Mouse (Mus musculus) stomach, embryonic 14.5 days (tissue): Measurements from ENCODE around the gene Tmtc2. TPM values are rescaled to one million over a fixed set of nuclear protein-coding genes. Genes with fewer than 3 reads are reported as not detected.

Experiments used
- ATAC-seq: fragments of 200-750 bp; cut with Nextera tagmentation; 2 replicates; pipeline ENCODE4 v1.8.0; 2017; ENCODE audit warnings: low read depth, moderate TSS enrichment; ENCODE audit not compliant: insufficient number of reproducible peaks, insufficient read depth, low FRiP score
- H3K27ac ChIP-seq: fragments of 300-500 bp; sonication (generic); 2 replicates; pipeline ENCODE4 v1.5.1; 2014; ENCODE audit warnings: mild to moderate bottlenecking, low read length, moderate library complexity, mixed read lengths
- H3K27me3 ChIP-seq: fragments of 300-500 bp; sonication (generic); 2 replicates; pipeline ENCODE4 v1.6.1; 2014; ENCODE audit warnings: low read length, control low read depth, mixed read lengths; ENCODE audit not compliant: control insufficient read depth, insufficient read depth
- H3K36me3 ChIP-seq: fragments of 300-500 bp; sonication (generic); 2 replicates; pipeline ENCODE4 v1.6.1; 2014; ENCODE audit warnings: mild to moderate bottlenecking, control low read depth, low read length, moderate library complexity, mixed read lengths; ENCODE audit not compliant: control insufficient read depth, insufficient read depth
- H3K4me1 ChIP-seq: fragments of 300-500 bp; sonication (generic); 2 replicates; pipeline ENCODE4 v1.6.1; 2014; ENCODE audit warnings: low read length, control low read depth, mixed read lengths; ENCODE audit not compliant: control insufficient read depth, insufficient read depth
- H3K4me2 ChIP-seq: fragments of 300-500 bp; sonication (generic); replicated peaks from 2 replicates; pipeline ENCODE4 v1.6.1; 2014; ENCODE audit warnings: low read depth, low read length, control low read depth
- H3K4me3 ChIP-seq: fragments of 300-500 bp; sonication (generic); 2 replicates; pipeline ENCODE4 v1.5.1; 2014; ENCODE audit warnings: low read depth, low read length, control low read depth
- H3K9ac ChIP-seq: fragments of 300-500 bp; sonication (generic); replicated peaks from 2 replicates; pipeline ENCODE4 v1.6.1; 2014; ENCODE audit warnings: low read depth, mild to moderate bottlenecking, control low read depth, low read length, moderate library complexity, mixed read lengths
- H3K9me3 ChIP-seq: fragments of 300-500 bp; sonication (generic); 2 replicates; pipeline ENCODE4 v1.6.1; 2016; ENCODE audit warnings: low read depth, low read length, control low read depth; ENCODE audit not compliant: control insufficient read depth
- WGBS: fragments of 180-500 bp; shearing (Covaris S2); extraction: QIAGEN DNeasy Blood & Tissue Kit; methylation state at CpG from one replicate; pipeline ENCODE4 v1.1.7; 2014; 5-methylcytosine and 5-hydroxymethylcytosine counted together
- polyA plus RNA-seq: library from polyadenylated mRNA; unstranded; fragments of >200 nt; fragmentation: Nextera tagmentation; extraction: Ambion mirVana; gene quantifications from 2 replicates; pipeline ENCODE4 v1.2.1, GENCODE M21; 2014

Tmtc2 gene
- polyA plus RNA-seq, 1 experiment from 2014 or later = 16.4 TPM

DNA sequence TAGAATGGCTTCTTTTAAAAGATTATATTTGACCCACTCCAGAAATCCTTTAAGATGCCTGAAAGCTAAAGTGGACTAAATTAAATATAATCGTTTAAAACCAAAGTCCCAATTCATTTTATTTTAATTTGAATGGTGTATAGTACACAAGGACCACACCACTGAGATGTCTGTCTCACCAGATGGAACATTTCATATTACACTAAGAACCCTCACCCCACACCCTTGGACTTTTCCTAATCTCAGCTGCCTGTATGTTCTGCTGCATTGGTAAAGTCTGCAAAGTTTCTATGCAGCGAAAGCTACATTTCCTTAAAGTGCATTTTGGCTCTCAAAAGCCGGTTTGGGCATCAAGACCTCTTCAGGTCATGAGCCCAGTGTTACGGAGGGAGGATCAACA, 12.7 kb downstream of the Tmtc2 start:
- Histone ChIP-seq H3K4me3 (no peak overlapping the region), H3K4me1 (0 out of 2 replicates have a peak, but pooled peaks cover 5% of the 10 kb centered on the region), H3K9ac (no peak overlapping the region), H3K36me3 (peaks cover 6% of the 10 kb centered on the region; the same call in 1 of the 2 replicates), H3K27me3 (no peaks in the 10 kb centered on the region), H3K4me2 (no peak overlapping the region), H3K27ac (no peak overlapping the region), H3K9me3 (no peaks in the 10 kb centered on the region)
- no peak for ATAC-seq
- 81% methylated on average over 4 of the region's 4 CpGs for WGBS

DNA sequence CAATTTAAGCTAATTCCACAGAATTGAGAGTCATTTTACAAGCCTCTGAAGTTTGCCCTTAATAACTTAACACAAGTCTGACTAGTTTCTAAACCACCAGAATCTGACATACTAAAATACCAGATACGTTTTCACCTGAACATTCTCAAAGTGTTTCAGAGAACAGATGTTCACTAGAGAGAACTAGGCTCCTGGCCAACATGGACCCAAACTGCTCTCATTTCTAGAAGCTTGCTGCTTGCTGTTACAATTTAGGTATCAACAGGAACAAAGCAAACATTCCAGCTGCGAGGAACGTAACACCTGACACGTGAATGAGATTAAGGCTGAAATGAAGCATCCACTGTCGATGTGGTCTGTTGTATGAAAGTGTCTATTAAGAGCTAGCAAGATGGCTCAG, 16.7 kb downstream of the Tmtc2 start:
- Histone ChIP-seq H3K4me1 (peaks cover 17% of the 10 kb centered on the region; the same call in 1 of the 2 replicates), H3K4me3 (no peak overlapping the region), H3K36me3 (peaks cover 3% of the 10 kb centered on the region; the same call in 1 of the 2 replicates), H3K27me3 (no peaks in the 10 kb centered on the region), H3K4me2 (no peak overlapping the region), H3K9ac (no peak overlapping the region), H3K27ac (no peak overlapping the region), H3K9me3 (no peaks in the 10 kb centered on the region)
- no peak for ATAC-seq
- WGBS = 62% methylated on average over 5 of the region's 5 CpGs

DNA sequence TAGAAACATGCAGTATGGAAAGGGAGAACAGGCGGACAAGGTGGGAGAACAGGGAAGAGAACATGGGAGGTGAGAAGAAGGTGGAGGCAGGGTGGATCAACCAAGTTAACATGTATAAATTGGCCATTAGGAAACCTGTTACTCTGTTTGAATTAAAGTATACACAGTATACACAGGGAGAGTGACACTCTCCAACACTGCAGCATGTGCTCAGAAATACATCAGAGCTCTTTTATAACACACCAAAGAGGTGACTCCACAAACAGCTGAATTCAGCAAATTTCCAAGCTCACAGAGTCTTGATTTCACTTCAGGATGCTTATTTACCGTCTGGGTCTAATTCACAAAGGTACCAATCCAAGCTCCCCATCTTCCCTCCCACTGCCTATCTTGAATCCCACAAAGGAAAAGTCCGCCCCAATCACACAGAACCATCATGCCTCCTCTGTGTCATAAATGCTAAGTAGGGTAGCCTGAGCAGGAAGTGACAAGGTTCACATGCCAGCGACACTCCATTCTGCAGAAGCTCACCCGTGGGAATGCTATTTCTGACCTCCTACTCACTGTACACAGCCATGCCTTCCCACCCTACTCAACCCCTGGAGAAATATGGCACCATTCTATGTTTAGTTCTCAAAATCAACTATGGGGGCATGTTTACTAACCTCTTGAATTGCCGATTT, 17.2 kb downstream of the Tmtc2 start:
- peaks cover 17% of the 10 kb centered on the region; the same call in 1 of the 2 replicates for H3K4me1 ChIP-seq
- no peaks in the 10 kb centered on the region for H3K27me3 ChIP-seq
- WGBS = 73% methylated on average over 6 of the region's 6 CpGs

DNA sequence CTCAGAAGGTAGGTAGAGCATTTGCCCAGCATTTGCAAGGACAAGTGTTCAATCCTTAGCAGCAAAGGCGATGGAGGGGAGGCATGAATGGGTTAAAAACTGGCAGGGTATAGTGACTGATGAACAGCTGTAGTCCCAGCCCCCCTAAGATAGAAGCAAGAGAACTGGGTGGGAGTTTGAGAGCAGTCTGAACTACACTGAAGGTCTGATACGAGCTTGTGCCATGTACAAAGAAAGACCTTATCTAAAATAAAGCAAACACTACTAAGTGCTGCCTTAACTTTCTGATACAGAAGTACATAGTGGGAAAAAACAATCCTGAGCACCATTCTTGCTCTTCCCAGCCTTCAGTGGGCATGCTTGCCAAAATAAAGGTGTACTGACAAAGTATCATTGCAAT, 20.1 kb downstream of the Tmtc2 start:
- WGBS = 62% methylated on average over 2 of the region's 2 CpGs
- no peak overlapping the region for H3K27ac ChIP-seq
- H3K4me3 ChIP-seq = no peak overlapping the region
- no peaks in the 10 kb centered on the region for H3K27me3 ChIP-seq
- H3K36me3 ChIP-seq = no peaks in the 10 kb centered on the region
- H3K4me1 ChIP-seq = peaks cover 17% of the 10 kb centered on the region; the same call in 1 of the 2 replicates
- H3K9ac ChIP-seq = no peak overlapping the region
- no peak overlapping the region for H3K4me2 ChIP-seq
- peak; percentile 87 for ATAC-seq
- H3K9me3 ChIP-seq = no peaks in the 10 kb centered on the region

More for the DNA sequence above, 17.2 kb downstream of the Tmtc2 start:
- Histone ChIP-seq H3K27ac (no peak overlapping the region), H3K4me2 (no peak overlapping the region), H3K36me3 (peaks cover 3% of the 10 kb centered on the region; the same call in 1 of the 2 replicates), H3K9me3 (no peaks in the 10 kb centered on the region), H3K9ac (no peak overlapping the region), H3K4me3 (no peak overlapping the region)
- no peak for ATAC-seq

DNA sequence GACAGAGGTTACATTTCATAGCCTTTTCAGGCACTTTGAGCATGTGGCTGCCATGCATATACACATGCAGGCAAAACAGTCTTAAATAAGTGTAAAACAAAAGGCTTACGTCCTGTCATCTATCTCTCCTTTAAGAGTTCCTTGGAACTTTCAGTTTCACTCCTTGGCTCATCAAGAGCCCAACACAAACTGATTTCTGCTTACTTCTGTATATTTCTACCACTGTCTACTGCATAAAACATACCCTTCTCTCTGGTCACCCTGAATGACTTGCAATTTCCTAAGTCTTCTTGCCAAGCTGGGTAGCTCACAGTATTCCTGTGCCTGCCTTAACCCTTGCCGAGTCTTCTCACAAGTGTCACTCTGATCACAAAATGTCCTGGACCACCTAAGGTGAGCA, 26.2 kb downstream of the Tmtc2 start:
- no peak for ATAC-seq
- Histone ChIP-seq H3K4me2 (no peak overlapping the region), H3K9ac (no peak overlapping the region), H3K27ac (no peak overlapping the region), H3K4me1 (no peaks in the 10 kb centered on the region), H3K27me3 (no peaks in the 10 kb centered on the region), H3K36me3 (peaks cover 4% of the 10 kb centered on the region; the same call in 1 of the 2 replicates), H3K9me3 (no peaks in the 10 kb centered on the region), H3K4me3 (no peak overlapping the region)
- 86% methylated on average over 2 of the region's 2 CpGs for WGBS

DNA sequence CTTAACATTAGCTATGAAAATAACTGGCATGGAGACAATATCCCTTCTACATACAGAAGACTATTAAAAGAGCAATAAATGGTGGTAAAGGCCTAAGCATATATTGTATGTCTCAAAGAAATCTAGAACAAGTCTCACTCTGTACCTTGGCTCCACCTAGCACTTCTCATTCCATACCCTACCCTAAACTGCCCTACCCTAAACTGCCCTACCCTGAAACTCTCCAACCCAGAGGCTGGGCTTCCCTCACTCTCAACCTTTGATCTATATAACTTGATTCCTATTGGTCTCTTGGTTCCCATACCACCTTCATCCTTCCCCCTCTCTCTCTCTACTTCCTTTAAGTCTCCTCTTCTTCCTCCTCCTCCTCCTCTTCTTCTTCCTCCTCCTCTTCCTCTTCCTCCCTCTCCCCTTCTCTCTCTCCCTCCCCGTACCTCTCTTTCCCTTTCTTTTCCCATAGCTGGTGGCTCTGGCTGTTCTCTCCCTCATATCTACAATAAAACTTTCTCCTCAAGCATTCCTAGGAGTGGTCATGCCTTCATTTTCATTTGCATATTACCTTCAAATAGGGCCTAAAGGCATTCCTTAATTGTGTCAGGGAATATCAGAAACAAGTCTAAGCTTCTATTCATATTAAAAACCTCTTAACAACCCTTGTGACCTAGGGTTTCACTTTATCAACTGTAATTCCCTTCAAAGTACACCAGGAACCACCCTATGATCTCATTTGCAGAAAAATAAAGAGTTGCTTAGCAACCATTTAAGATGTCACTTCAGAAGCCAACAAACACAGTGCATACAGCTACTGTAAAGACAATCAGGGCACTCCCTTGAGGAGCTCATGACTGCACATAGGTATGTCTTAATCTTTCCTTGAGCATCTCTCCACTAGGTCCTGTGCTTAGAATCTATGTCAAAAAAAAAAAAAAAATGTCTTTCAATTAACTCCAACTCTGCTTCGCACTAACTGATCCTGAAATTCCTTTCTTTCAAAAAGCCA, 29.9 kb downstream of the Tmtc2 start:
- H3K4me1 ChIP-seq = no peaks in the 10 kb centered on the region
- no peak overlapping the region for H3K9ac ChIP-seq
- no peaks in the 10 kb centered on the region for H3K9me3 ChIP-seq
- H3K27me3 ChIP-seq = no peaks in the 10 kb centered on the region
- no peak overlapping the region for H3K4me3 ChIP-seq
- no peak for ATAC-seq
- peaks cover 4% of the 10 kb centered on the region; the same call in 1 of the 2 replicates for H3K36me3 ChIP-seq
- H3K4me2 ChIP-seq = no peak overlapping the region
- no peak overlapping the region for H3K27ac ChIP-seq
- 90% methylated on average over 2 of the region's 2 CpGs for WGBS

DNA sequence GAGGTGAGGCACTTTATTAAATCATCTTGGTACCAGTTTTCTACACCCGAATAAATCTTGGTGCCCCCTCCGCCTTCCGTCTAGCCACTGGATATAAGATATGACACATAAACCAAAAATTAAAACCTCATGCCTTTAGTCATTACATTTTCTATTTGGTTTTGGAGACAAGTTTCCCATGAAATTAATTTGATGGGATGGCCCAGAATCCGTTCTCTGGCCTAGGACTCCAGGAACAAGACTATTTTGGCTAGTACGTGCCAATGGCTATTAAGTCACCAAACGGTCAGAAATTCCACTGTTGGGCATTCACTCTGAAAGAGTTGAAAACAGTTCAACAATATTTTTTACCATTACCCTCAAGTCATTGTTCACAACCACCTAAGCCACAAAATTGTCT, 32.2 kb downstream of the Tmtc2 start:
- no peaks in the 10 kb centered on the region for H3K4me1 ChIP-seq
- H3K27me3 ChIP-seq = no peaks in the 10 kb centered on the region
- no peak overlapping the region for H3K27ac ChIP-seq
- H3K4me2 ChIP-seq = no peak overlapping the region
- H3K9me3 ChIP-seq = no peaks in the 10 kb centered on the region
- no peak overlapping the region for H3K4me3 ChIP-seq
- no peak overlapping the region for H3K9ac ChIP-seq
- WGBS = 96% methylated on average over 6 of the region's 6 CpGs
- no peaks in the 10 kb centered on the region; the same call in 1 of the 2 replicates for H3K36me3 ChIP-seq
- ATAC-seq = no peak

DNA sequence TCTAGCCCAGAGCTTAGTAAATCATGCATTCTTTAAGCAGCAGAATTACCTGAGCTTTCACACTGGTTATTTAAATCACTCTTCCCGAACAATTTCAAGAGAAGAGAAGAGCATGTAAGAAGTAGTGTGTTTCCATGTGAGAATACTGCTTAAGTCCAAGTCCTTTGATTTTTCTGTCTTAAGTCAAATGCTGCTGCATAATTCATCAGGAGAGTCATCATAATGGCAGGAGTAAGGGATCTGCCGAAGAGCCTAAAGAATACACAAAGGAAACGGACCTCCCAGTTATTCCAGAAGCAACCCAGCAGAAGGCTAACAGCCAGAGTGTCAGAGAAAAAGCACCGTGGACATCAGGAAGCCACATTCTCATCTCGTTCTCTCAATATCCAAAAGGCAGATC, 34.6 kb downstream of the Tmtc2 start:
- Histone ChIP-seq H3K9ac (no peak overlapping the region), H3K9me3 (no peaks in the 10 kb centered on the region), H3K36me3 (no peaks in the 10 kb centered on the region; the same call in 1 of the 2 replicates), H3K4me1 (no peaks in the 10 kb centered on the region), H3K4me3 (no peak overlapping the region), H3K27ac (no peak overlapping the region), H3K27me3 (no peaks in the 10 kb centered on the region), H3K4me2 (no peak overlapping the region)
- WGBS = 57% methylated on average over 5 of the region's 5 CpGs
- ATAC-seq = no peak
